Mouse (Mus musculus) G1E (cell line): Measurements from ENCODE around the gene Mcrip1. TPM values are rescaled to one million over a fixed set of nuclear protein-coding genes. Genes with fewer than 3 reads are reported as not detected.
A peak's percentile ranks its signal among the peaks of the same experiment; 100 is the strongest.

Experiments used
- ATAC-seq: 2 replicates; pipeline ENCODE4 v1.8.0; 2016; ENCODE audit warnings: mild to moderate bottlenecking; ENCODE audit not compliant: insufficient number of reproducible peaks, poor library complexity, low FRiP score, severe bottlenecking; ENCODE audit errors: extremely low read depth
- DNase-seq: peaks from one replicate; pipeline ENCODE4 v3.0.0; 2012; ENCODE audit warnings: low spot score
- H3K27me3 ChIP-seq: 2 replicates; pipeline ENCODE4 v1.6.1; 2012; ENCODE audit warnings: mild to moderate bottlenecking, low read length, inconsistent platforms; ENCODE audit not compliant: insufficient read depth
- H3K36me3 ChIP-seq: replicated peaks from 2 replicates; pipeline ENCODE3; 2012; ENCODE audit warnings: mild to moderate bottlenecking, inconsistent platforms
- H3K4me1 ChIP-seq: 2 replicates; pipeline ENCODE4 v1.6.1; 2012; ENCODE audit warnings: low read depth, low read length, inconsistent platforms, mixed read lengths; ENCODE audit not compliant: insufficient read depth
- H3K4me3 ChIP-seq: 2 replicates; pipeline ENCODE4 v1.5.1; 2012; ENCODE audit warnings: low read depth, mild to moderate bottlenecking, inconsistent platforms, low read length, moderate library complexity, mixed read lengths
- H3K9me3 ChIP-seq: replicated peaks from 2 replicates; pipeline ENCODE4 v1.6.1; 2012; ENCODE audit warnings: inconsistent platforms
- CTCF ChIP-seq: IDR thresholded peaks from 2 replicates; pipeline ENCODE4 v1.5.1; 2012; ENCODE audit warnings: low read depth, low read length, inconsistent platforms, mixed read lengths
- GATA1 ChIP-seq: IDR thresholded peaks from 2 replicates; pipeline ENCODE4 v1.6.1; 2012; ENCODE audit warnings: borderline replicate concordance, low read length, inconsistent platforms, mixed read lengths
- GATA2 ChIP-seq: IDR thresholded peaks from 2 replicates; pipeline ENCODE4 v1.6.1; 2012; ENCODE audit warnings: low read depth, low read length, inconsistent platforms, borderline replicate concordance
- POLR2AphosphoS5 ChIP-seq: IDR thresholded peaks from 2 replicates; pipeline ENCODE4 v1.6.1; 2012; ENCODE audit warnings: low read depth, low read length, inconsistent platforms; ENCODE audit not compliant: insufficient replicate concordance
- TAL1 ChIP-seq: conservative IDR thresholded peaks from 2 replicates; pipeline ENCODE4 v1.6.1; 2012; ENCODE audit warnings: low read depth, low read length, inconsistent platforms, mixed read lengths
- polyA plus RNA-seq: library from polyadenylated mRNA; stranded (reverse); fragments of >175 nt; gene quantifications from 2 replicates; pipeline ENCODE4 v1.2.3, GENCODE M21; 2012
- total RNA-seq, 2 experiments: library from RNA; stranded (forward) in 1 of 2; stranded (reverse) in 1 of 2; fragments of 200-1000 nt in 1 of 2; fragments of >200 nt in 1 of 2; fragmentation: Nextera tagmentation in 1 of 2; gene quantifications; 2 replicates each; pipeline ENCODE4 v1.2.3; 2014 to 2017

Gene Mcrip1
- total and polyA plus RNA-seq, 3 experiments = 19.2 to 176 (median 64.3) TPM

GRCm38 (mm10) chr11:120555260-120555659, 5.7 kb upstream of the Mcrip1 start:
- Histone ChIP-seq H3K36me3 (peaks cover 32% of the 10 kb centered on the region), H3K4me1 (peaks cover 14% of the 10 kb centered on the region), H3K9me3 (no peaks in the 10 kb centered on the region), H3K4me3 (no peak overlapping the region), H3K27me3 (peaks cover 16% of the 10 kb centered on the region)
- TF ChIP-seq CTCF = no peak
- no peak for TF ChIP-seq GATA2
- no peak for TF ChIP-seq TAL1
- TF ChIP-seq GATA1 = no peak
- TF ChIP-seq POLR2AphosphoS5 = no peak
- DNase-seq (no peak), ATAC-seq (no peak)

DNA sequence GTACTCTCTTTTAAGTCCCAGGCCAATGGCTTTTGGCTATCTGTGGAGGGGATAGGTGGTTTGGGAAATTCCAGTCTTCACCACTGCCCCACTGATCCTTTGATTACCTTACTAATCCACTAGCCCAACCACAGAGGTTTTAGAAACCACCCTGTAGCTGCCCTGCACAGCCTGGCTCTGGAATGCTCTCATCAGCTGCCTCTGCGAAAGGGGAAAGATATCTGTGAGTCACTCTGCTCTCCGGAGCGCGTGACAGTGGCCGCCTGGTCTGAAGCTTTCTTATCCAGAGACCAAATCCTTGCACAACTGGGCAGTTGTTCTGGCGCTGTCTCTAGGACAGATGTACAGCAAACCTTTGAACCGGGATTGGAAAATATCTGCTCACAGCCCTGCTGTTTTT, 5.3 kb upstream of the Mcrip1 start:
- DNase-seq (no peak), ATAC-seq (no peak)
- TF ChIP-seq GATA1 = no peak
- TF ChIP-seq GATA2 = no peak
- TF ChIP-seq POLR2AphosphoS5 = no peak
- TF ChIP-seq CTCF = no peak
- no peak overlapping the region for H3K4me3 ChIP-seq
- peaks cover 28% of the 10 kb centered on the region for H3K36me3 ChIP-seq
- no peaks in the 10 kb centered on the region for H3K9me3 ChIP-seq
- H3K4me1 ChIP-seq = peaks cover 18% of the 10 kb centered on the region
- peaks cover 16% of the 10 kb centered on the region for H3K27me3 ChIP-seq

GRCm38 (mm10) chr11:120552736-120553135, 3.2 kb upstream of the Mcrip1 start:
- H3K27me3 ChIP-seq = peaks cover 16% of the 10 kb centered on the region
- H3K36me3 ChIP-seq = peaks cover 23% of the 10 kb centered on the region
- no peaks in the 10 kb centered on the region for H3K9me3 ChIP-seq
- no peak overlapping the region for H3K4me3 ChIP-seq
- TF ChIP-seq GATA2 = no peak
- no peak for TF ChIP-seq POLR2AphosphoS5
- no peak for TF ChIP-seq CTCF
- TF ChIP-seq GATA1 = no peak
- no peak for TF ChIP-seq TAL1
- H3K4me1 ChIP-seq = peaks cover 33% of the 10 kb centered on the region
- DNase-seq (no peak), ATAC-seq (no peak)

- Histone ChIP-seq H3K4me3 (peak within 1 kb of the TSS; percentile 87), H3K4me1 (peaks cover 39% of the 10 kb centered on the region), H3K27me3 (peaks cover 16% of the 10 kb centered on the region), H3K9me3 (no peaks in the 10 kb centered on the region), H3K36me3 (peaks cover 39% of the 10 kb centered on the region)
- ATAC-seq = no peak
- TF ChIP-seq POLR2AphosphoS5 (no peak), GATA1 (no peak), TAL1 (no peak), GATA2 (no peak), CTCF (no peak)
- no peak for DNase-seq
Measured at GRCm38 (mm10) chr11:120550810-120551440, 1.4 kb upstream of the Mcrip1 start, which contains the start of gene Ppp1r27. TSS of gene Ppp1r27 (minus strand) at chr11:120551132.

GRCm38 (mm10) chr11:120549986-120550809, 671 bp upstream of the Mcrip1 start:
- DNase-seq (no peak), ATAC-seq (no peak)
- TF ChIP-seq POLR2AphosphoS5 (no peak), CTCF (no peak), GATA1 (no peak), GATA2 (no peak), TAL1 (no peak)
- Histone ChIP-seq H3K36me3 (peaks cover 46% of the 10 kb centered on the region), H3K4me3 (peak overlapping the region; percentile 87), H3K4me1 (peaks cover 36% of the 10 kb centered on the region), H3K27me3 (peaks cover 12% of the 10 kb centered on the region), H3K9me3 (no peaks in the 10 kb centered on the region)

DNA sequence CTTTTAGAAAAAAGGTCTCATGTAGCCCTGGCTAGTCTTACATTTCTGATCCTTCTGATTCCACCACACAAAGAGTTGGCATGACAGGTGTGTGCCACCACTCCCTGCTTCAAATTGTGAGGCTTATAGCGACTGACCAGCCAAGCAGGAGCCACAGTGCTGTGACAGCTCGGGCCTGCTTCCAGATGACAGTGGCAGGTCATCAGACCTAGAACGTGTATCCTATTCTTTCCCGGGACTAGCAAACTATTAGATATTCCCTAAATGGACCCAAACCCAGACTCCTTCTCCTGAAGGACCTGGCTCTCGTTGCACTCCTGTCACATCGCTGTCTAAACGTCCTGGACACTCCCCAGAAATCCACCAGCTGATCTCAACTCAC, 750 bp downstream of the Mcrip1 start:
- DNase-seq (no peak), ATAC-seq (no peak)
- TF ChIP-seq GATA1 (no peak), POLR2AphosphoS5 (no peak), TAL1 (no peak), GATA2 (no peak), CTCF (no peak)
- Histone ChIP-seq H3K4me3 (peak overlapping the region; percentile 87), H3K27me3 (peaks cover 3% of the 10 kb centered on the region; the same call in 1 of the 2 replicates), H3K36me3 (peaks cover 60% of the 10 kb centered on the region), H3K9me3 (no peaks in the 10 kb centered on the region), H3K4me1 (peaks cover 36% of the 10 kb centered on the region)
